Mouse (Mus musculus) thymus, postnatal 14 days (tissue): Measurements from ENCODE around the gene Esrrg.

Experiments used
- DNase-seq: peaks from one replicate; pipeline ENCODE4 v3.0.0; 2021

Gene Esrrg

GRCm38 (mm10) chr1:188101832-188102231, 493.2 kb downstream of the Esrrg start:
- no peak for DNase-seq

DNA sequence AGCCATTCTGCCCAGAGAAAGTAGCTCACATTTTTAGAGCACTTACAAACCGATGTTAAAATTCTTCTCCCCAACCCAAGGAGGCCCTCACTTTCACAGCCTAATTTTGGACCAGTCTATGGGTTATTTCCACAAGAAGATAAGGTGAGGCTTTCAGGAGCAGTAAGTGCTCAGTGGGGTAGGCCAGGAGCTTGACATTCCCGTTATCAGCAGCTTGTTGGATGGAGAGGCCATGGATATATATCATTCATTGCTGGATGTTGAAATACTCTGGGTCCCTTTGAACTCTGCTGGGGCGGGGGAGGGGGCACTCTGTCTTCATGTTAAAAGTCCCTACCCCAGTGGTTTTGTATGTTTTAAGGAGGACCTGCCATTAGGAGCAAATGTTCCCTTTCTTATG, 494.6 kb downstream of the Esrrg start:
- DNase-seq = no peak

DNA sequence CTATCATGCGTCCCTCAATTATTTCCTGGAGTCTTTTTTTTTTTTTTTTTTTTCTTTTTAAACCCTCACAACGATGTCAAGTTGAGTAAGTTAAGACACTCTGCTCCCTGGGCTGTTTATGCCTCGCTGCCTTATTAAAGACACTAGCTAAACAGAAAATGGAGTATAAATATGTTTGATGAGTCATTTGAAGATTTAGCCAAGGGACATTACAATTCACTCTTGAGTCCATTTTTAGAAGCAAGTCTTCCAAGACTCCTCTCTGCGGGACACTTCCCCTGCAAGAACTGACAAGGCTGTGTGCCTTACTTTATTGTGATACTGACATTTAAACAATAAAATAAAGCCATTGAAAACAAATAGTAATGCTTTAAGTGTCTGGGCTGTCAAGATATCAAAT, 496.9 kb downstream of the Esrrg start:
- no peak for DNase-seq

DNA sequence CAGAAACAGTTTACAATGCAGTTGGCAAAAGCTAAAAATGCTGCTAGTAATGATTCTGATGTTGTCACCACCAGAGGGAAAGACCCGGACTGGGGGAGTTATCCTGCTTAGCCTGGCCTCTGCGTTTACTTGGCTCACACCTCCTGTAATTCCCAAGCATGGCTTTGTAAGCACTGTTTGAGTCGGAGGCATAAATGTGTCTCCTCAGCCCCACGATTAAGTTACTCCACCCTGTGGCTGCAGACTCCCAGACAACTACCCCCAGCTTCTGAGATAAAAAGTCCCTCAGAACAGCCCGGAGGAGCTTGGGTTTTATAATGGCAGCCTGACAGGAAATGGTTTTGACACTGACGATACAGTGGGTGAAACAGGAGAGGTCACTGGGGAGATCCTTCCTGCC, 499.4 kb downstream of the Esrrg start:
- no peak for DNase-seq

- DNase-seq = no peak
Observed at GRCm38 (mm10) chr1:188111552-188111951, 503.0 kb downstream of the Esrrg start.

DNA sequence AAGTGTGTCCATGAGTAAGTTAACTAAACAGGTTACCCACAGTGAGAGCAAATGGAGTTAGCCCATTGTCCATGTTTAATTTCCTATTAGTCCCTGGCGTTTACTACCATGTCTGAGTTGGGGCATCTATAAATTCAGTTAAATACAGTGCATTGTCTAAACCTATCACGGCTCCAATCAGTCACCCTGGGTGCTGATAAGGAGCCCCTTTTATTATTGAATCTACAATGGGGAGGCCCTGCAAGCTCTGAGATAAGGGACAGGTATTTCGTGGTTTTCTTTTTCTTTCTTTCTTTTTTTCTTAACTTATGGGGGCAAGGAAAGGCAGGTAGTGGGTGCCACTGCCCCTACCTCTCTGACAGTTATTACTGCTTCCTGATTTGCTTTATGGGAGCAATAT, 504.6 kb downstream of the Esrrg start:
- no peak for DNase-seq

- DNase-seq = no peak
Observed at GRCm38 (mm10) chr1:188118125-188118524, 509.5 kb downstream of the Esrrg start.

- DNase-seq = no peak
Observed at GRCm38 (mm10) chr1:188119806-188120205, 511.2 kb downstream of the Esrrg start.

DNA sequence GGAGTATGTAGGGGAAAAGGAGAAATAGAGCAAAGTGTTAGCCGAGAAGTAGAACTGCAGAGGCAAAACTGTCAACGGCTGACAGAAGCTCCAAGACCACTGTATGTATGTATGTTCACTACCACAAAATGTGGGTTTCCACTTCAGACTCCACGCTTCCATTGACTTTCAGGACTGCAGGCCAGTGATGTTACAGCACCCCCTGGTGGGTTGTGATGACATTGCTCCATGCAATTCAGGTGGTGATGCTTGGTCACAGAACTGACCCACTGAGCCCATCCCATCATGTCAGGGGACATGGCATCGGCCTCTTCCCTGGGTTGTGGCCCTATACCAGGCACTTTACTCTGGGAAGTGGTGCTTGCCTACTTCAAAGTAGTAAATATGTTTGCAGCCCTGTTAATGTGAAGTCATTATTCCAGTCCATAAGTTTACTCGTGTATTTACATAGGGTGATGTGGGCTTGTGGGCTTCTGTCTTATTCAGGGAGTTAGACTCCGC, 517.0 kb downstream of the Esrrg start:
- no peak for DNase-seq

- DNase-seq = no peak
Observed at GRCm38 (mm10) chr1:188136126-188136525, 527.5 kb downstream of the Esrrg start.

- DNase-seq = no peak
Observed at GRCm38 (mm10) chr1:188139473-188139872, 530.9 kb downstream of the Esrrg start.

DNA sequence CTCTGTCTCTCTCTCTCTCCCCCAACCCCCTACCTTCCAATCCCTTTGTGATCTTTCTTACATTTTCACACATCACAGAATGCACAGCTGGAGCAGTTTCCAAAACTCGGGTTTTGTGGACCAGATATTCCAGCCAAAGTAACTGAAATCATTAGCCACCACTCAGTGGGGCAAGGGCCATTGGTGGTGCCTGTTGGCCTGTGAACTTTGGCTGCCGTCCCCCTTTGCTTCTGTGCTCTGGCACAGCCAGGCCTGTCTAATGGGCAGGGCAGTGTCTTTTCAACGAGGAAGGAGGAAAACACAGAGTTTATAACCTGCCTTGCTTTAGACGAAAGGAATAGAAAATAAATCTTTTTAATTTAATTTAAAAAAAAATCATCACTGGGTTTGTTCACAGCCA, 531.6 kb downstream of the Esrrg start:
- DNase-seq = no peak

DNA sequence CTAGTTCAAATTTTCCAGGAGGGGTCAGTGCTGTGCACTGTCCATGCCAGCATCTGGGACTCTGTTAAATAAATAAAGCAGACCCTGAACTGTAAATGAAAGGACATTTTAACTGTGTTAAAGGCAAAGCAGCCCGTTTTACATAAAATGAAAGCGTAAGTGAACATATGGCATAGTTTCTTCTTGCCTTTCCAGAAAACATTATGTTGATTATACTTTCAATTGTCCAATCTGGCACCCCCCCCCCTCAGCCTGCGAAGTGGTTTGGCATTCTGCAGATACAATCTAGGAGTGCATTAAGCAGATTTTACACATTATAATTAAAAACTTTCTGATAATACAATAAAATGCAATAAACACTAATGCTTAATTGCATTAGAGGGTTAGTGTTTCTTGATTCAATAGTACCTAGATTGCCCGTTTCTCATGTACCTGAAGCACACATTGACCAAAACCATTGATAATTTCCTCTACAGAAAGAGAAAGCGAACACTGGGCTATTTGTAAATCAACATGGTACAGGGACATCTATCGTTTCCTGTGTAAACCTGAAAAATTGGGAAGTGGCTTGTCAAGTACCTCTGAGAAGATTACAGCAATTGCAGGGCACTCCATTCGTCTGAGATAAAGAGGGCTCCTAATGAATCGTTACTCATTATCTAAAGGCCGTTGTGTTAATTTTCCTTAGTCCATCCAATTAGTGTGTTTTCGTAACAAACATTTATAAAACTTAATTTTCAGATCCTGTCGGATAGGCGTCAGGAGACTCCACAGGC, 539.0 kb downstream of the Esrrg start:
- no peak for DNase-seq

- no peak for DNase-seq
Observed at GRCm38 (mm10) chr1:188151066-188151465, 542.5 kb downstream of the Esrrg start.

GRCm38 (mm10) chr1:188152011-188152410, 543.4 kb downstream of the Esrrg start:
- no peak for DNase-seq

DNA sequence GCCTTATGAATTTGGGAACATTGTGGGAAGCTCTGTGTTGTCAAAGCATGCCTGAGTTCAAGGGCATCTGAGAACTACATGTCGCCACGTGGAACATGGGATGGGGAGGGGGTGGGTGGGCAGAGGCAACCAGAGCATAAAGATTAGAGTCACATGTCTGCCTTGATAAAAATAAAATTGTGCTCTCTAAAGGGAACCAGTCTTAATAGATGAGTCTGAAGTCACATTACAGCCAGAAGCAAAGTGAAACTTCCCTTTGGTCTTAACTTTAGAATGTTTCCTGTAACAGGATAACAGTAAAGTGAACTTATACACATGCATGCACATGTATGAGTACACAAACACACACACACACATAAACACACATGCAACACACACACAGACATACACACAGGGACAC, 545.1 kb downstream of the Esrrg start:
- DNase-seq = no peak

- no peak for DNase-seq
Observed at GRCm38 (mm10) chr1:188154466-188155110, 546.0 kb downstream of the Esrrg start.

DNA sequence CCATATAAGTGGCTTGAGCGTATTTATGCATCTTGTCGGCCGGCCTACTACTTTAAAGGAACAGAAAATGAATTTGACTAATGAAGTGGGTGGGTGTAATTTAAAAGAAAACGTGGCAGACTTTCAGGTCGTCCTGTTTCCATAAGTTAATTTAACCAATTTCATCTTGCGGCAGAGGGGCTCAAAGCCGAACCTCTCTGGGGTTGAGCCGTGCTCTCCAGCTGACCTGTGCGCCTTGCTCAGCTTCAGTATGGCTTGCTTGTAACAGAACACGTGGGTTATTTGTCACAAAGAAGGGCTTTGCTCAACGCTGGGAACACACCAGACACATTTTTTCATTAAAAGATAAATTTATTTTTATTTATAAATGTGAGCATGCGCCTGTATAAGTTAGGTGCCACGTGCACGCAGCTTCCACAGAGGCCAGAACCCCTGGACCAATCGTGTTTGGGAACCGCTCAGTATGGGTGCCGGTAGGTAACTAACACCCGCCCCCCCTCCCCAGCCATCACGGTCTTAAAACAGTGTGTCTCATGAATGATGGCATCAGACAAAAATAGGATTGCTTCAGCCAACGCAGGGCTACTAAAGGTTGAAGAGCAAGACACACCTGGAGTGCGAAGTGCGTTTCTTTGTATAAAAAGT, 546.7 kb downstream of the Esrrg start:
- DNase-seq = no peak

- DNase-seq = no peak
Observed at GRCm38 (mm10) chr1:188156520-188156919, 547.9 kb downstream of the Esrrg start.

DNA sequence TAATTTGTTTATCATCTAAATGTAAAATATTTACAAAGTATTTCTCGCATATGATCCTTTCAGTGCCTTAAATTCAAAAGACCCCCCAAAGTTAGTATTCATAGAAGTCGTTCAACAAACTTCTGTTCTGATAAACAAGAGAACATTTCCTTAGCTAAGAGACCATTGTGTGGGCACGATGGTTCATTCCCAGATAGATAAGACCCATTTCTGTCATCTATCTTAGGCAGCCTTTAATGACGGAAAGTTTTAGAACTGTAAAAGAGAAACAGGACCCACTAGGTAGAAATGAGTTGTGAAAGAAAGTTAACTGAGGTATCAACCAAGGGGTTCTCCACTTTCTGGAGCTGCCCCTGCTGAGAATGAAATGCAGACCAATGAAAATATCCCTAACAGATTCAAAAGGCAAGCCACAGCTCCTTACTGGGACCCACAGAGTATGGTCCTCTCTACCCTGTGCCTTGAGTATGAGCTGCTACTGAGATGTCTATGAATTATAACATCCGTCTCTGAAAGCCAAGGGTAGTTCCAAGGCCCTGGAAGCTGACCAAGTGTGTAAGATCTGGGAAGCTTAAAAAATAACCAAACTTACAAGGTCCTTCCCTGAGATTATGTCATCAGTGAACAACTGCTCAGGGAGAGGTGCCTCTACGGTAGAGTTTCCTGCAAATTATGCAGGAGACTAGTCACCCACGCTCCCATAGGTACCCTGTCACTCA, 548.8 kb downstream of the Esrrg start:
- no peak for DNase-seq

DNA sequence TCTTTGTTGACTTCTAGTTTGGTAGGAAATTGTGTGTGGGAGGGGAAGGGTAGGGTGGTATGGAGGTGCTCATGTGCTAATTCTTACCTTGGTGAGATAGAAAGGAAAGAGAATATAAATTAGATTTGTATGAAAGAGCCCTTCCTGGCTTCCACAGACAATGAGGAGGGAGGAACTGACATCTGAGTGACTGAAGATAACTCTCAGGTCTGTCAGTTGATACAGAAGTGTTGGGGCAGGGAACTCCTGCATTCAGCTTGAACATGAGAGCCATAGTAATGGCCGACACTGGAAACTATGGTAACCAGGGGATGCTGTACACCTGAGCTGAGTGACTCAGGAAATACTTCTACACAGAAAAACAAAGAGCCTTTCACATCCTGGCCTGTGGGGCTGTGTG, 550.1 kb downstream of the Esrrg start:
- DNase-seq = no peak

DNA sequence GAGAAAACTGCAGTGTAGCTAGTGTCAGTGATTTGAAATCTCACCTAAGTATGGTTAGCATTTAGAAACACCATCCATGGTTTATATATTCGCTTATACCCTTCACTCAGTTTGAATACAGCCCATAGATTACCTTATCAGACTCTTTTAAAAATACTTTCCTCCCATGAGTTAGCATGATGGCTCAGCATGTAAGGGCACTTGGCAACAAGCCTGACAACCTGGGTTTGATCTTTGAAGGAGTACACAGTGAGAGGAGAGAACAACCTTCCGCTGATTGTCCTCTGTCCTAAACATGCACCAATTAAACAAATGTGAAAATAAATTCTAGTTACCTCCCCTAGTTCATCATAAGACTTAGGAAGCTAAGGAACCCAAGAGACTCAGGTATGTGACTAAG, 550.5 kb downstream of the Esrrg start:
- DNase-seq = no peak

GRCm38 (mm10) chr1:188163058-188163457, 554.5 kb downstream of the Esrrg start:
- DNase-seq = no peak
